In the genomic region with DNA sequence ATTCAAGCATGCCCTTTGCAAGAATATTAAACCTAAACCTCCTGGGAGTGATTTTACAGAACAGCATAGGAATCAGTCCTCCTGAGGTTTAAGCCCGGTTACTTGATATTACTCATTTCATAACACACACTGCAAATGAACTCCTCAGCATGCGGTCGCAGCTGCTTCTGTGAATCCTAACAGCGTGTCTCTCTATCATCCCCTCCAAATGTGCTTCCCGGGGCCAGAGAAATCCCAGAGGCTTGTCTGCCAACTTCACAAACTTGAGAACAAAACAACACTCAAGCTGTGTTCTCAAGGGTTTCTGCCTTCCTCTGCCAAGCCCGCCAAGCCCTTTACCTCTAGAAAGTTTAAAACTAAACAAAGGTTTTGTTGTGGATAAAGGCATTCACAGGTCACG, we compare ENCODE assay signal across 9 mouse cellular contexts.
DNase-seq lines count a peak whose midpoint lies in the region; ATAC-seq lines count a peak whose summit lies in the region.
"Had no signal": no experiment of that assay in that cellular context is flagged by ENCODE, and none has a peak within 500 bp of the region (broad histone marks: within the 10 kb centered on the region; RNA-seq: fewer than 3 reads in every experiment).

No protein-coding gene starts in this region.

- DNase-seq in adrenal gland, postnatal 14 days, result peak; percentile 12
- DNase-seq in adrenal gland, adult 2 months, result no peak
- peak; percentile 14 to 19 for DNase-seq in left cerebral cortex, postnatal 25 days (ENCODE audit: low spot score in 2 of 2)
- no peak for DNase-seq in left cerebral cortex, adult 18-20 months (ENCODE audit: low spot score in 2 of 2)
- DNase-seq in heart, postnatal 10 days, result peak; percentile 24 to 42
- peak; percentile 18 to 41 for DNase-seq in lung, postnatal 4 days
- no peak for DNase-seq in liver, embryonic 11.5 days (ENCODE audit: low spot score)
- no peak for DNase-seq in cerebellum, adult 18-20 months

- H3K4me3 ChIP-seq in liver, embryonic 11.5 days (ENCODE audit: low read depth, low read length), result no peak overlapping the region
- H3K4me3 ChIP-seq: intestine, embryonic 15.5 days had no signal

- no peak overlapping the region for H3K9ac ChIP-seq in liver, embryonic 11.5 days (ENCODE audit: low read depth, low read length)
- H3K9ac ChIP-seq: intestine, embryonic 15.5 days had no signal

- ATAC-seq in liver, embryonic 11.5 days (replicated peaks; ENCODE audit: low FRiP score), result no peak
- ATAC-seq: intestine, embryonic 15.5 days had no signal

- no peak overlapping the region for H3K4me2 ChIP-seq in liver, embryonic 11.5 days
- H3K4me2 ChIP-seq: intestine, embryonic 15.5 days had no signal

- H3K4me1 ChIP-seq in liver, embryonic 11.5 days (replicated peaks; ENCODE audit: control insufficient read depth, insufficient read depth, low read length), result no peaks in the 10 kb centered on the region
- H3K4me1 ChIP-seq: intestine, embryonic 15.5 days had no signal

- no peaks in the 10 kb centered on the region for H3K9me3 ChIP-seq in liver, embryonic 11.5 days (ENCODE audit: control insufficient read depth, low read length)
- H3K9me3 ChIP-seq: intestine, embryonic 15.5 days had no signal

- H3K27me3 ChIP-seq in liver, embryonic 11.5 days (replicated peaks; ENCODE audit: control insufficient read depth, insufficient read depth, low read length), result no peaks in the 10 kb centered on the region
- H3K27me3 ChIP-seq: intestine, embryonic 15.5 days had no signal

- no peak overlapping the region for H3K27ac ChIP-seq in liver, embryonic 11.5 days (ENCODE audit: low read depth, low read length)
- H3K27ac ChIP-seq: intestine, embryonic 15.5 days had no signal

- no peaks in the 10 kb centered on the region for H3K36me3 ChIP-seq in liver, embryonic 11.5 days (ENCODE audit: control insufficient read depth, insufficient read depth, low read length)
- H3K36me3 ChIP-seq: intestine, embryonic 15.5 days had no signal

- WGBS in liver, embryonic 11.5 days, result 39% methylated on average over 7 of the region's 7 CpGs

- intact Hi-C loops in left cerebral cortex, postnatal 25 days (cut with DNase I), result no loop called here
- intact Hi-C loops in heart, postnatal 10 days (cut with DNase I), result no loop called here

Comparison
In these comparisons a context has a peak if more than half of its experiments do, and no peak if none do; other contexts are left out.
1. DNase-seq: peak in adrenal gland, postnatal 14 days (single experiment), left cerebral cortex, postnatal 25 days (2 of 2), heart, postnatal 10 days (2 of 2) and lung, postnatal 4 days (2 of 2); none in adrenal gland, adult 2 months (single experiment), left cerebral cortex, adult 18-20 months (0 of 2), liver, embryonic 11.5 days (single experiment) and cerebellum, adult 18-20 months (0 of 2).